Mouse (Mus musculus) embryonic facial prominence, embryonic 11.5 days (tissue): ENCODE results near the gene Bud13. TPM values are rescaled to one million over a fixed set of nuclear protein-coding genes. Genes with fewer than 3 reads are reported as not detected.

Experiments
- ATAC-seq: fragments of 200-750 bp; cut with Nextera tagmentation; replicated peaks from 2 replicates; pipeline ENCODE4 v1.8.0; 2017; ENCODE audit warnings: low read depth; ENCODE audit not compliant: insufficient number of reproducible peaks, low FRiP score, low TSS enrichment
- DNase-seq: peaks from one replicate; pipeline ENCODE4 v3.0.0-alpha.2; 2015; ENCODE audit warnings: low spot score
- H3K27ac ChIP-seq: fragments of 300-500 bp; sonication (generic); replicated peaks from 2 replicates; pipeline ENCODE4 v1.5.1; 2014; ENCODE audit warnings: mild to moderate bottlenecking, low read depth, low read length, control low read depth
- H3K27me3 ChIP-seq: fragments of 300-500 bp; sonication (generic); 2 replicates; pipeline ENCODE4 v1.6.1; 2014; ENCODE audit warnings: mild to moderate bottlenecking, low read length, moderate library complexity, mixed read lengths; ENCODE audit not compliant: control insufficient read depth, insufficient read depth
- H3K36me3 ChIP-seq: fragments of 300-500 bp; sonication (generic); replicated peaks from 2 replicates; pipeline ENCODE4 v1.6.1; 2014; ENCODE audit warnings: low read depth, mild to moderate bottlenecking, low read length, moderate library complexity, mixed read lengths; ENCODE audit not compliant: control insufficient read depth, insufficient read depth
- H3K4me1 ChIP-seq: fragments of 300-500 bp; sonication (generic); 2 replicates; pipeline ENCODE4 v1.6.1; 2014; ENCODE audit warnings: low read length, mixed read lengths; ENCODE audit not compliant: control insufficient read depth, insufficient read depth
- H3K4me2 ChIP-seq: fragments of 300-500 bp; sonication (generic); 2 replicates; pipeline ENCODE4 v1.6.1; 2014; ENCODE audit warnings: low read depth, mild to moderate bottlenecking, control low read depth, low read length, moderate library complexity
- H3K4me3 ChIP-seq: fragments of 300-500 bp; sonication (generic); 2 replicates; pipeline ENCODE4 v1.5.1; 2014; ENCODE audit warnings: low read depth, low read length, control low read depth
- H3K9ac ChIP-seq: fragments of 300-500 bp; sonication (generic); replicated peaks from 2 replicates; pipeline ENCODE4 v1.6.1; 2014; ENCODE audit warnings: mild to moderate bottlenecking, control low read depth, low read length
- H3K9me3 ChIP-seq: fragments of 300-500 bp; sonication (generic); replicated peaks from 2 replicates; pipeline ENCODE4 v1.6.1; 2016; ENCODE audit warnings: mild to moderate bottlenecking, low read length, inconsistent platforms, mixed read lengths; ENCODE audit not compliant: control insufficient read depth
- WGBS: fragments of 180-500 bp; shearing (Covaris S2); extraction: QIAGEN DNeasy Blood & Tissue Kit; methylation state at CpG from one replicate; pipeline ENCODE4 v1.1.7; 2014; 5-methylcytosine and 5-hydroxymethylcytosine counted together
- polyA plus RNA-seq: library from polyadenylated mRNA; unstranded; fragments of >200 nt; fragmentation: Nextera tagmentation; extraction: Ambion mirVana; gene quantifications from 2 replicates; pipeline ENCODE4 v1.2.1, GENCODE M21; 2014

Gene Bud13
- polyA plus RNA-seq, 1 experiment from 2014 or later = 34.4 TPM

DNA sequence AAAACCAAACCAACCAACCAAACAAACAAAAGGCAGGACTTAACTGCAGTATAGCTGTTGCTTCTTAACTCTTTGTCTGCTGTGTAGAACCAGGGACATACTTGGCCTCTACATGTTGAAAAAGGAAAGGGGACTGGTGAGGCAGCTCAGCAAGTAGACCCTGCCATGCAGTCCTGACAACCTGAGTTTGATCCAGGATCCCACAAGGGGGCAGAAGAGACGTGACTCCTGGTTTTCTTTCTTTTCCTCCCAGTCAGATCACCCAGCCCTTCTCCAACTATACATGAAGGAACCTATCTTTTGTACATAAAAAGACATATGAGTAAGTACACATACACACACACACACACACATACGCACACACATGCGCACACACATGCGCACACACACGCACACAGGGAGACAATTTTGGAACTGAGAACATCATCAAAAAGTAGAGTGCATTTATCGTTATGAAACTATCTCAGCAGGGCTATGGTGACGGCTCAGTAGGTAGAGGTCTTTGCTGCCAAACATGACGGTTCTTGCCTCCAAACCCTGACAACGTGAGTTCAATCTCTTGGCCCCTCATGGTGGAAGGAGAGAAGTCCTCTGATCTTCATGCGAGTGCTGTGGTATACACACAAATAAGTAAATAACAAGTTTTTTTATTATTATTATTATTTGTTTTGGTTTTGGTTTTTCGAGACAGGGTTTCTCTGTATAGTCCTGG lies 44.0 kb downstream of the Bud13 start:
- H3K4me1 ChIP-seq = peaks cover 6% of the 10 kb centered on the region
- no peak for ATAC-seq
- H3K9me3 ChIP-seq = no peaks in the 10 kb centered on the region
- H3K27me3 ChIP-seq = no peaks in the 10 kb centered on the region
- no peaks in the 10 kb centered on the region for H3K36me3 ChIP-seq
- H3K9ac ChIP-seq = no peak overlapping the region
- no peak for DNase-seq
- WGBS = 91% methylated on average over 11 of the region's 11 CpGs
- no peak overlapping the region for H3K4me3 ChIP-seq
- no peak overlapping the region for H3K27ac ChIP-seq
- H3K4me2 ChIP-seq = no peak overlapping the region

DNA sequence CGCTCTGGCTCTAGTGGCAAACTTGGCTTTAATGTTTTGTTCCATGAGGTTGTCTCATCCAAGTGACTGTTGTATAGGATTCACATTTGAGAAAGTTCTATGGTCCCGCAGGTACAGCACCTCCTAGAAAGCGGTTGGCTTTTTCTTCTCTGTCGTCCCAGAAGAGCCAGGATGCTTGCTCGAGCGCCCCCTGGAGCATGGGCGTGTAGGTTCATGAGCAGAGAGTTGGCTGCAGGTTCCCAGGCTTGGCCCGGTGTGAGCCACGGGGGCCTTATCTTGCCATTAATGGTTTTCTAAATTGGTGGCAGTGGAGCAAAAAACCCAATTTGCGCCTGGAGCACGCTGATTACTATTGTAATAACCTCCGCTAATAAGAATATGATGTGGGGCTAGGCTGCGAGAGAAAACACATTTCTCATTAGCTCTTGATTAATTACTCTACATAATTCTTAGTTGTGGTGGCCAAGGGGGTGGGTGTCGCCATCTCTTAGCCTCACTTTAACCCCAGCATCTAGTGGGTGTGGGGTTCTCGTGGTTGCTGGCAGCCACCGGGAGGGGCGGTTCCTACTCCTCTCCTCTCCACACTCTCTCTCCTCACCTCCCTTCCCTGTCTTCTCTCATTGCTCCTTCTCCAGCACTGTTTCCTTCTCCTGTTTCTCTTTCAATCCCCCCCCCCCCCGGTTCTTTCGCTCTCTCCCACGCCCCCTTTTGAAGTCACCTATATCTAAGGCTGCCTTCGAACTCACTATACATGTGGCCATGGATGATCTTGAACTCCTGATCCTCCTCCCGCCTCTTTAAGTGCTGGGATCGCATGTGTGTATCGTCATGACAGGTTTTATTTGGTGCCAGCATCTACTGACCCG lies 45.1 kb downstream of the Bud13 start:
- H3K36me3 ChIP-seq = no peaks in the 10 kb centered on the region
- no peaks in the 10 kb centered on the region for H3K27me3 ChIP-seq
- ATAC-seq (no peak), DNase-seq (no peak)
- 65% methylated on average over 25 of the region's 25 CpGs for WGBS
- peak overlapping the region; percentile 72; the same call in 1 of the 2 replicates for H3K9ac ChIP-seq
- H3K4me3 ChIP-seq = no peak overlapping the region
- H3K4me1 ChIP-seq = peaks cover 6% of the 10 kb centered on the region
- H3K27ac ChIP-seq = peak overlapping the region; percentile 62; the same call in 1 of the 2 replicates
- no peak overlapping the region; the same call in 1 of the 2 replicates for H3K4me2 ChIP-seq
- no peaks in the 10 kb centered on the region for H3K9me3 ChIP-seq

DNA sequence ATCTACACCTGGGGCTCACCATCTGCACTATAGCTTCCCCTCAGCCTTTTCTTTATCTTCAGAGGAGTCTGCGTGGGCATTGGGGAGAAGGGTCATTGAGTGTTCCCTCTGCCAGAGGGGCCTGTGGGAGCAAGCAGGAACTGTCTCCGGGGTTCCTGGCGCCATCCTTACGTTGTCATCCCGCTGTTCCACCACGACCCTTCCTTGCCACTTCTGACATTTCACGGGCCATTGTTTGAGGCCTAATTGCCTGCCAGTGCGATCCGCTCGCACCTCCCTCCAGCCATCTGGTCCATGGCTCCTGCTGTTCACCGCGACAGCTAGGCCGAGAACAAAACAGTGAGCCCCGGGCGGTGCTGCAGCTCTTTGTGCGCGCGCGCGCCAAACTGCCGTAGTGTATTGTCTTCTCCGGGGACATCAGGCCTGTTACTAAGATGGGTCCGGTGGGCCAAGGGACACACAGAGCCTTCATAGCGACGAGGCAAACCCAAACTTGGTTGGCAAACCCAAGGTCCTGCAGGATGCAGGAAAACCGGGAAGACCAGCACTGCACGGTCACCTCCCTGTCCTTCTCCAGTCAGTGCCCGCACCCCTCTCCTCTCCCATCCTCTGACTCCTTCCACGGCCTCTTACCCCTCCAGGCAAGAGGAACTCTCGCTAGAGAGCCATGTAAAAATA lies 45.9 kb downstream of the Bud13 start:
- peak overlapping the region; percentile 25 for H3K4me3 ChIP-seq
- WGBS = 4% methylated on average over 30 of the region's 30 CpGs
- peak; percentile 74 for DNase-seq
- peak overlapping the region; percentile 57 for H3K4me2 ChIP-seq
- no peaks in the 10 kb centered on the region for H3K27me3 ChIP-seq
- peak; percentile 58; the same call in 1 of the 2 replicates for ATAC-seq
- H3K4me1 ChIP-seq = peaks cover 6% of the 10 kb centered on the region
- H3K9me3 ChIP-seq = no peaks in the 10 kb centered on the region
- peak overlapping the region; percentile 62 for H3K27ac ChIP-seq
- H3K9ac ChIP-seq = peak overlapping the region; percentile 72
- no peaks in the 10 kb centered on the region for H3K36me3 ChIP-seq

DNA sequence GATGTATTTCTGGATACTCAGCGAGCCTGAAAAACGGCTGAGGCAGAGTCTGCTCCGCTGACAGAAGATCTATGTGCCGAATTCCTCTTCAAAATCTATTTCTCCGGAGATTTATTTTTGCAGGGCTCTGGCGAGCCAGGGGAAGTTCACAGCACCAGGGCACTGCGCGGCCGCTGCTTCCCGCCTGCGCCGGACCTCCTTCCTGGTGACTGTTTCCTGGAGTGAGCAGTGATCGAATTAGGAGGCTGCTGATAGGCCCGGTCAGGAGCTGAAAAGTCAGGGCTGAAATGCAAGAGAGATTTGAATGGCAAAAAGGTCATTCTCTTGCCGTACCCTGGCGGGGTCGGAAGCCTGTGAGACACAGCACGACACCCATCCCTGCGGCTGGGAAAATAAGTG lies 46.4 kb downstream of the Bud13 start:
- WGBS = 4% methylated on average over 19 of the region's 19 CpGs
- Histone ChIP-seq H3K9me3 (no peaks in the 10 kb centered on the region), H3K4me1 (peaks cover 6% of the 10 kb centered on the region), H3K36me3 (no peaks in the 10 kb centered on the region), H3K9ac (peak overlapping the region; percentile 72), H3K4me2 (peak overlapping the region; percentile 57), H3K27me3 (no peaks in the 10 kb centered on the region), H3K27ac (peak overlapping the region; percentile 62), H3K4me3 (peak overlapping the region; percentile 25)
- ATAC-seq (no peak), DNase-seq (peak; percentile 66)

DNA sequence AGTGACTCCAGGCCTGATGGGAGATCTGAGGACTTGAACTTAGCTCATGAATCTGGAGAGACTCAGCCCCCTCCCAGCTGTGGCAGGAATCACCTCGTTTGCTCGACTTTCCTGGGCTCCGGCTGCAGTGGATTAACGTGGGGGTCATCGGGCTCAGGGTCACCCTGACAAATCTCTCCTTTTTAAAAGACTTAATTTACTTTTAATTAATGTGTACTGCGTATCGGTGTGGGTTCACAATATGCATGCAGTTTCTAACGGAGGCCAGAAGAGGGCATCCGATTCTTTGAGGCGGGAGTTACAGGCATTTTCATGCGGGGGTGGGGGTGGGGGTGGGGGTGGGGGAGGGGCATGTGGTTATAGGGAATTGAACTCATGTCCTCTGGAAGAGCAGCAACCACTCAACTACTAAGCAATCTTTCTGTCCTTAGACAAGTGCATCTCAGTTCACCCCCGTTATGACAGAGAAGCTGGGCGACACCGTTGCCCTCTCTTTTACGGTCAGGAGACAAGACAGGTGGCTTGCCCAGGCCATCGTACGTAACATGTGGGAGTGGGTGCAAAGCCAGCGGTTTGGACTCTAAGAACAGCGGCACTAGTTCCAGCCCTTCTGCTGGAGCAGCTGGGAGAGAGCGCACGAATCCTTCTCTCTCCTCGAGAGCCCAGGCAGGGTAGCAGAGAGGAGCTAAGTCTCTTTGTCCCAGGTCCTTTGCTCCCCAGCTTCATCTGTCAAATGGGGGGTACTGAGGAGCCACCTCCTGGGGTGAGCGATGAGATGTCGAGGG lies 47.2 kb downstream of the Bud13 start:
- peak; percentile 30 for DNase-seq
- no peak overlapping the region for H3K9ac ChIP-seq
- no peaks in the 10 kb centered on the region for H3K27me3 ChIP-seq
- H3K4me2 ChIP-seq = no peak overlapping the region
- peak overlapping the region; percentile 62; the same call in 1 of the 2 replicates for H3K27ac ChIP-seq
- no peak for ATAC-seq
- H3K4me3 ChIP-seq = no peak overlapping the region
- H3K4me1 ChIP-seq = peaks cover 6% of the 10 kb centered on the region
- H3K9me3 ChIP-seq = no peaks in the 10 kb centered on the region
- H3K36me3 ChIP-seq = no peaks in the 10 kb centered on the region
- 17% methylated on average over 24 of the region's 24 CpGs for WGBS

DNA sequence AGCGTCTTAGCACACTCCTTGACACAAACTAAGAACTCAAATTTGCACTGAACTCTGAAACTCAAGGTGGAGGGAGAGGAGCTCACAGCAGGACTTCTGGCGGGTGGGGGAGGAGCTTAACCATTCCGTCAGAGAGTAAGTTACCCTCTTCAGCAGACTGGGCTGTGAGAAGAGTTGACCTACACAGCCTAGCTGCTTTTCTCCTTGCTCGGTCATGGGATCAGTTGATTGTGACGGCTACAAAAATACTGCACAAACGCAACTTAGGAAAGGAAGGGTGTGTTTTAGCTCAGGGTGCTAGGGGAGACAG lies 47.7 kb downstream of the Bud13 start:
- H3K4me1 ChIP-seq = peaks cover 6% of the 10 kb centered on the region
- no peaks in the 10 kb centered on the region for H3K36me3 ChIP-seq
- no peaks in the 10 kb centered on the region for H3K9me3 ChIP-seq
- WGBS = 53% methylated on average over 6 of the region's 6 CpGs
- DNase-seq = no peak
- no peaks in the 10 kb centered on the region for H3K27me3 ChIP-seq
- no peak overlapping the region for H3K27ac ChIP-seq
- H3K4me2 ChIP-seq = no peak overlapping the region
- no peak for ATAC-seq
- H3K4me3 ChIP-seq = no peak overlapping the region
- H3K9ac ChIP-seq = no peak overlapping the region

DNA sequence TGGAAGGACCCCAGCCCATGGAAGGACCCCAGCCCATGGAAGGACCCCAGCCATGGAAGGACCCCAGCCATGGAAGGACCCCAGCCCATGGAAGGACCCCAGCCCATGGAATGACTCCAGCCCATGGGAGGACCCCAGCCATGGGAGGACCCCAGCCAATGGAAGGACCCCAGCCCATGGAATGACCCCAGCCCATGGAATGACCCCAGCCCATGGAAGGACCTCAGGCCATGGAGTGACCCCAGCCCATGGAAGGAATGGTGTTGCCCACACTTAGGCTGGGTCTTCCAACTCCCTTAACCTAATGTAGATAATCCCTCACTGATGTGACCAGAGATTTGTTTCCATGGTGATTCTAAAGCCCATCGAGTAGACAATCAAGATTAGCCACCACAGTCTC lies 48.5 kb downstream of the Bud13 start:
- ATAC-seq (no peak), DNase-seq (no peak)
- Histone ChIP-seq H3K4me1 (peaks cover 6% of the 10 kb centered on the region), H3K9me3 (no peaks in the 10 kb centered on the region), H3K4me3 (no peak overlapping the region), H3K27me3 (no peaks in the 10 kb centered on the region), H3K27ac (no peak overlapping the region), H3K36me3 (no peaks in the 10 kb centered on the region), H3K9ac (no peak overlapping the region), H3K4me2 (no peak overlapping the region)
- WGBS = 88% methylated on average over 1 of the region's 1 CpGs
